Mouse (Mus musculus): Measurements from ENCODE around the gene Rhov.

The Rhov gene

GRCm38 (mm10) chr2:119292281-119292680, 21.2 kb upstream of the Rhov start:
- in situ Hi-C loops (cut with MboI, MseI): no loop called here

DNA sequence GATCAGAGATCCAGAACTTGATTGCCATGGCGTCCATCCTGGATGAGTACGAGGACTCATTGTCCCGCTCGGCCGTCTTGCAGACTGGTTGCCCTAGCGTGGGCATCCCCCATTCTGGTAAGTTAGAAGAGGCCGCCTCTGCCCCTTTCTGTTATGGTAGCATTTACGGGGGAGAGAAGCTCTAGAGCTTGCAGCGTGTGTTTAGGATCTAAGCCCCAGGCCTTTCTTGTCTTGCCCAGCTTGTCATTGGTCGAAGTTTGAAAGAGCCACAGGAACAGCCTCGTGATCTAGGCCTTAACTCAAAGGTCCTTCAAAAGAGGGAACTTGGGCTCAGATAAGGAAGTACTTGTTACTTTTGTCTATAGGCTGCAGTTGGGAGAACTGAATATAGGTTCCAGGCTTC, 17.9 kb upstream of the Rhov start:
- in situ Hi-C loops (cut with MboI, MseI): no loop called here

DNA sequence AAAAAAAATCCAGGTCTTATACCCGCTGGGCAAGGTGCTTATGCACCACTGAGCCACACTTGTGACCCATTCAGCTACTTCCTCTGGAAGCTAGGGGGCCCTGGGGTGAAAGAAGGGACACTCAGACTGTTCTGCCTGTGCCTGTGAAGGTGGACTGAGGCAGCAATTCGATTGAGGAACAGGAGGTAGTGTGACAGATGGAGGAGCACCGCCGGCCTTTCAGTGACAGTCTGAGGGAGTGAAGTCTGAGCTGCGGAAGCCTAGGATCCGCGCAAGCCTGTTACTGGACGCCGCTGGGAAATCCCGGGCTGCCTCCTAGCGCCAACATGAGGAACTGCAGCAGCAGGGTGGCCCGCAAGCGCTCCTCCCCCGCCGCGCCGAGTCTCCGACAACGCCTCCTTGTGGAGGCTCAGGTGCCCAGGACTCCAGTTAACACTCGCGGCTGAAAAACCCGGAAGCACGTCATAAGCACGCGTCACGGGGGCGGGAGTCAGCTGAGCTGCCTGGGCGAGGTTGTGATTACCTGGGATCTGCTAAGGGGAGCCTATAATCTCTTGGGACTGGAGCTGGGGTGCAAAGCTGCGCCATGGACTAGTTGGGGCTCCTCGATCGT, 17.3 kb upstream of the Rhov start, which contains the start of gene Vps18:
Vps18 (plus strand) TSS at position 471 of the 613 bp plus-strand sequence.
- in situ Hi-C loops (cut with MboI, MseI): no loop called here

DNA sequence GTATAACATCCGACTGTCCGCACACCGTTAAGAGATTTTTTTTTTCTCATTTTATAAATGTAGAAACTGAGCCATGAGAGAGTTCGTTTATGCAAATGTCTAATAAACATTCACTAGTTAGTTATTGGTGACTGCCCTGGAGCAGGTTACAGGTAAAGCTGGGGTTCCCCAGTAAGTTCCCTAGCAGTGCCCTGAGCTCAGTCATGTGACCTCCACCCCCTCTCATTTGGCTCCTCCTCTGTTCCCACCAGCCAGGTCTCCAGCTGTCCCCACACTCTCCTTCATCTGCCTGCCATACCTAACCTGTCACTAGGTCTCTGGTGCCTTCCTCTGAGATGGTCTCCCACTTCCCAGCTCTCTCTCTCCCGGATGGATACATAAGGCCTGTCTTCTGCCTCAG, 16.3 kb upstream of the Rhov start:
- in situ Hi-C loops (cut with MboI, MseI): no loop called here

- in situ Hi-C loops (cut with MboI, MseI): no loop called here
Measured at GRCm38 (mm10) chr2:119281899-119282565, 11.0 kb upstream of the Rhov start.

DNA sequence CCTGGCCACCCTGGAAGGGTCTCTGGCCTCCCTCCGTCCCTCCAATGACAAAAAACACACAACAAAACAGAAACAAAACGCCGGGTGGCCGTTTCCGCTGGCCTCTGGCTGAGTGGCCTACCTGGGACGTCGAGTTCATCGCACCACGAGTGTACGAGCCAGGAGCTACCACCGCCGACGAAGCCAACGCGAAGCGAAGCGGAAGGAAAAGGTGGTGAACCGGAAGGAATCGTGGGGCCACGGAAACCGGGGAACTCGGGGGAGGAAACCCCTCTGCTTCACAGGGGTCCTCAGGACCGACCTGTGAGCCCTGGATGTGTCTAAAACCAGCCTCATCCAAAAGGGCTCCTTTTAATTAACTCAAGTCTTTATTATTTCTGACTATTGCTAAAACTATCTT, 6.7 kb upstream of the Rhov start:
- in situ Hi-C loops (cut with MboI, MseI): no loop called here

- in situ Hi-C loops (cut with MboI, MseI): no loop called here
Measured at GRCm38 (mm10) chr2:119276926-119277325, 5.9 kb upstream of the Rhov start.

- in situ Hi-C loops (cut with MboI, MseI): no loop called here
Measured at GRCm38 (mm10) chr2:119274126-119274525, 3.1 kb upstream of the Rhov start.

GRCm38 (mm10) chr2:119270286-119270642, 808 bp downstream of the Rhov start:
- in situ Hi-C loops (cut with MboI, MseI): no loop called here

GRCm38 (mm10) chr2:119263813-119264212, 7.3 kb downstream of the Rhov start:
- in situ Hi-C loops (cut with MboI, MseI): no loop called here

DNA sequence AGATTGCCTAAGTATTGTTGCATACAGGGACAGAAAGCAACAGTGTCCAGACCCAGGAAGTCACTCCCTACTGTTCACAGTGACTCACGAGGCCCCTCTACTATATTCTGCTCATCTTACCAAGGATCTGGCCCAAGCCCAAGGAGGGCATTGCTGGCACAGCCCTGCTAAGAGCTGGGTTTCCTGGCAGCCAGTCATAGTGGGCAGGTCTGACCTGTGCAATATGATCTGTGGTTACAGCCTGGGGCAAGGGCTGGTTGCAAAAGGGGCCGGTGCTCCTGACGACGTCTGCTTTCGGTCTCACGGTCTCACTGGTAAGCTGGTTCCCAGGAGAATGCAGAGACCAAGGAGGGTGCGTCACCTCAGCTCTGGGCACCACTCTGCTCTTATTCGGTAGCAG, 8.1 kb downstream of the Rhov start:
- in situ Hi-C loops (cut with MboI, MseI): no loop called here

DNA sequence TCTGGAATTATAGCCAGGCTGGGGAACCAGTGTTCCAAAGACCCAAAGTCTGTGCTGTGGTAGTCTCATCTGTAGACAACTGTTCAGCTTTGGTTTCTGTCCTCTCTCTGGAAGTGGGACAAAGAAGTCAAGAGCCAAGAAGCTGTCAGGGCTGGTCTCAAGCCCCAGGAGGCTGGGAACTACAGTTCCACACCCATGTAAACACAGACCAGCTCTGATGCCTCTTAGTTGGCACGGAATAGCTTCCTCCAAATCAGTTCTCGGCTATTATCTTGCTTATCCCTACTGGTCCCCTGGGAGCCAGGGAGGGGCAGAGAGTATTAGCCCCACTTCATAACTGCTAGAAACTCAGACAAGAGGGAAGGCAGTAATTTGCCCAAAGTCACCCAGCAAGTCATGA, 9.7 kb downstream of the Rhov start:
- in situ Hi-C loops (cut with MboI, MseI): no loop called here

- in situ Hi-C loops (cut with MboI, MseI): no loop called here
Measured at GRCm38 (mm10) chr2:119260518-119260917, 10.6 kb downstream of the Rhov start.

DNA sequence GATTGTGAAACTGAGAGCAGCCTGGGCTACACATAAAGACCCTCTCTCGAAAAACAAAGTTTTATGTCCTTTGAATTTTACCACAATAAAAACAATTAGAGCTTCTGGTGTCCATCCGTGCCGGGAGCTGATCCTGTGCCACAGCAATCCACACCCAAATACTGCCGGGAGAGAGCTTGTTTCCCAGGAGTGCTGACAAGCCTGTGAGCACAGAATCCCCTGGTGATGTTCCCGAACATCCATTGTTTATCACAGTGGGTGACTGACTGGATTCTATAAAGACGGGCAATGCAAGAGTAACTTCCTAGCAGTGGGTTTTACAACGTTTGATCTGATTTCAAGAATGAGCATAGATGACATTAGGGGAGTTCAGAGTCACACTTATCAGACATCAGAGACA, 16.1 kb downstream of the Rhov start:
- in situ Hi-C loops (cut with MboI, MseI): no loop called here

DNA sequence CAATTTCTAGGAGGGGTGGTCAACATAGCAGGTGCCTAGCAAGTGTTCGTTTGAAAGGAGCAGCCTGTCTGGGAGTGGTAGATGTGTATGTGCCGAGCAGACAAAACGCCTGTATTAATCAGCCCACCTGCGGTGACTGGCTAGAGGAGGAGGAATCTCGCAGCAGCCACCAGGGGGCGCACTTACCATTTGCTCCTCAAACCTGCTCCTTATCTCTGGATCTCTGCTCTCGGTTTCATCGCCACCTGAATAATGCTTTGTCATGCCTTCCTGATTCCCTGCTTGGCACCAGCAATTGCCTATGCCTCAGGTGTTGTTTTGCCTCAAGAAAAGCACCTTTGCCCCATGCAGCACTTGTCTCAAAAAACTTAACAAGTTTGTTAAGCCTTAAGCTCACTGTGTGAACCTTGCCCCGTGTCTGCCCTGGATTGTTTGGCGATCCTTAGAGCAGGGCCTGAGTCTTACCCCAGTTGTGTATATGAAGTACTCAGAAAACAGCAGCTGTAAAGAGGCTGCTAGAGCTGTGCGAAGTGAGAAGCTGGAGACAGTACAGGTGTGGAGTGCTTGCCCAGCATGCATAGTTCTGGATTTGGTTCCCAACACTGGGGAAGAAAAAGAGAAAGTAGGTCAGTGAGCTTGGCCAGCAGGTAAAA, 20.1 kb downstream of the Rhov start:
- in situ Hi-C loops (cut with MboI, MseI): no loop called here

GRCm38 (mm10) chr2:119250377-119250776, 20.7 kb downstream of the Rhov start:
- in situ Hi-C loops (cut with MboI, MseI): no loop called here

- in situ Hi-C loops (cut with MboI, MseI): loop anchor here in 1 of 2 experiments (10.0 kb wide), 1 partner anchor 985 kb away; no protein-coding TSS in a partner anchor
Measured at GRCm38 (mm10) chr2:119249592-119250061, 21.4 kb downstream of the Rhov start.

DNA sequence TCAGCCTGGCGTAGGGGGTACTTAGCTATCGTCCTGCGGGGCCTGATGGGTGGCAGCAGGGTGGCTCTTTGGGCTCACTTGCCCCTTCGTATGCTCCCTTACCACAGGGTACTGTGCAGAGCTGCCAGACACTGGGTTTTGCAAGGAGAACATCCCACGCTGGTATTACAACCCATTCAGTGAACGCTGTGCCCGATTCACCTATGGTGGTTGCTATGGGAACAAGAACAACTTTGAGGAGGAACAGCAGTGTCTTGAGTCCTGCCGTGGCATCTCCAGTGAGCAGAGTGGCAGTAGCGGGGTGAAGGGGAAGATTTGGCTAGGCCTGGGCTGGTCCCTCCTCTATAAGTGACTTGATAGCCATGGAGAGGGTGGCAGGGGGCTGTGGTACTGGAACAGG, 23.2 kb downstream of the Rhov start:
- in situ Hi-C loops (cut with MboI, MseI): loop anchor here in 1 of 2 experiments (10.0 kb wide), 1 partner anchor 987 kb away; no protein-coding TSS in a partner anchor

GRCm38 (mm10) chr2:119245246-119245645, 25.8 kb downstream of the Rhov start:
- in situ Hi-C loops (cut with MboI, MseI): loop anchor here in 1 of 2 experiments (10.0 kb wide), 1 partner anchor 990 kb away; no protein-coding TSS in a partner anchor

GRCm38 (mm10) chr2:119242548-119242947, 28.5 kb downstream of the Rhov start:
- in situ Hi-C loops (cut with MboI, MseI): loop anchor here in 1 of 2 experiments (10.0 kb wide), 1 partner anchor 992 kb away; no protein-coding TSS in a partner anchor

GRCm38 (mm10) chr2:119240819-119241186, 30.3 kb downstream of the Rhov start:
- in situ Hi-C loops (cut with MboI, MseI): loop anchor here in 1 of 2 experiments (10.0 kb wide), 1 partner anchor 994 kb away; no protein-coding TSS in a partner anchor

- in situ Hi-C loops (cut with MboI, MseI): loop anchor here in 1 of 2 experiments (10.0 kb wide), 1 partner anchor 995 kb away; no protein-coding TSS in a partner anchor
Measured at GRCm38 (mm10) chr2:119240075-119240818, 30.8 kb downstream of the Rhov start.
